Mouse (Mus musculus): ENCODE results near the gene Ccdc124.
A peak's percentile ranks its signal among the peaks of the same experiment; 100 is the strongest.
"Not testable (repeated sequence)": the region's sequence is repeated elsewhere in the genome, so short reads cannot be mapped to it uniquely, and the experiment has no call there.

The Ccdc124 gene

DNA sequence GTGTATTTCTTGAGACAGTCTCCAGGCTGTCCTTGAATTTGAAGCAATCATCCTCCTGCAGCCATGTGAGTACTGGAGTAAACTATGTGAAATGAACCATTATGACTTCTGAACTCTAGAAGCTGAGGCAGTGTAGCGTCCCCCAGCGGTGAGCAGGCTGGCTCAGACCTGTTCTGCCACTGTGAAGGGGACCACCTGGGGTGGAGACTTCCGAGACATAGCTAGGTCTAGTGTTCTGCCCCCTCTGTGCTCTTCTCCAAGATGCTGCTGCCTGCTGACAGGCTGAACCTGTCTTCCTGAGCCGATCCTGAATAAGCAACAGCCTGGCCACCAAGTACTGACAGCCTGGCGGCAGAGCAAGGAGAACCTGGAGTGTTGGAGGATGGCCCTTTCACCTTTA is 28.6 kb downstream of the Ccdc124 start:
- no peak for DNase-seq (ENCODE audit: low spot score)

DNA sequence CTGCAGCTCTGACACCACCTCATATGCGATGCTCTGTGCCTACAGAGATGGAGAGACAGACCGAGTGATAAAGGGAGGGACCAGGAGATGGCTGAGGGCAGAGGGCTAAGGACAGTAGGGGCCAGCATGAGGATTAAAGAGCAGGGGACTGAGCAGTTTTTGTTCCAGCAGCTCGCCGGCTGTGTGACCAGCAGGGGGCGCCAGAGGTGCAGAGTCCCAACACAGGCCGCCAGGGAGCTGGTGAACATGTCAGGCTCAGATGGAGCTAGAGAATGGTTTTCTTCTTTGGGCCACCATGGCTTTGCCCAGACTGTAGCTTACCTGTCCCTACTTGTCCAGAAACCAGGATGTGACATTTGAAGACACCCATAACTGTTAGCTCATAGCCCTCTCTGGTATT is 29.2 kb downstream of the Ccdc124 start:
- DNase-seq (ENCODE audit: low spot score) = peak; percentile 90

- DNase-seq (ENCODE audit: low spot score) = no peak
These were observed 29.8 kb downstream of the Ccdc124 start for GRCm38 (mm10) chr8:70843941-70844340.

DNA sequence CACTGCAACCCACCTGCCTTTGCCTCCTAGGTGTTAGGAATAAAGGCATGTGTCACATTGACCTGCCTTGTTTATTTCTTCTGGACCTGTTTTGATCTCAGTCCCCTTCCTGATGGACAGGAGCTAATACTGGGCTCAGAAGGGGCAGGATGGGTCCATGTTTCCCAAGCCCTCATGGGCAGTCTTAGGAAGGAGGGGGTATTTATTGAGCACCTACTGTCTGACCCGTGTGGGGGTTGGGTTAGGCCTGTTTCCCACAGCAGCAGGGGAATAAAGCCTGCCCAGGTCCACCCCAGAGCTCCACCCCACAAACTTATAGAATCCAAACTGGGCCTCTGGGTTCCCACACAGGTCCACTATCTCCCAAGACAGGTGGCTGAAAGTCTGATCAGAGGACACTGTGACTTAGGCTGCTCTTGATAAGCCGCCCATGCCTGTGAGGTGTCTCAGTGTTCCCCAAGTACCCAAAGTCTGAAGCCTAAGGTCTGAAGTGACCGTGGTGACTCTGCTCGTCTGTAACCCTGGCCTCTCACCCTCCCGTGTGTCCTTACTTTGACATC is 30.4 kb downstream of the Ccdc124 start:
- DNase-seq (ENCODE audit: low spot score) = no peak

GRCm38 (mm10) chr8:70842484-70842883 is 31.3 kb downstream of the Ccdc124 start:
- no peak for DNase-seq (ENCODE audit: low spot score)

GRCm38 (mm10) chr8:70841147-70842072 is 32.3 kb downstream of the Ccdc124 start:
- peak; percentile 90 for DNase-seq (ENCODE audit: low spot score)

- no peak for DNase-seq (ENCODE audit: low spot score)
These were observed 33.1 kb downstream of the Ccdc124 start for GRCm38 (mm10) chr8:70840590-70840989.

GRCm38 (mm10) chr8:70839408-70840351 is 34.1 kb downstream of the Ccdc124 start, which contains the start of gene Arrdc2:
TSS of gene Arrdc2 (minus strand) at chr8:70839720.
- peak; percentile 97 for DNase-seq (ENCODE audit: low spot score)

GRCm38 (mm10) chr8:70838654-70839407 is 34.9 kb downstream of the Ccdc124 start:
- DNase-seq (ENCODE audit: low spot score) = no peak

GRCm38 (mm10) chr8:70836666-70837065 is 37.1 kb downstream of the Ccdc124 start:
- no peak for DNase-seq (ENCODE audit: low spot score)

GRCm38 (mm10) chr8:70834071-70834470 is 39.7 kb downstream of the Ccdc124 start:
- no peak for DNase-seq (ENCODE audit: low spot score)

DNA sequence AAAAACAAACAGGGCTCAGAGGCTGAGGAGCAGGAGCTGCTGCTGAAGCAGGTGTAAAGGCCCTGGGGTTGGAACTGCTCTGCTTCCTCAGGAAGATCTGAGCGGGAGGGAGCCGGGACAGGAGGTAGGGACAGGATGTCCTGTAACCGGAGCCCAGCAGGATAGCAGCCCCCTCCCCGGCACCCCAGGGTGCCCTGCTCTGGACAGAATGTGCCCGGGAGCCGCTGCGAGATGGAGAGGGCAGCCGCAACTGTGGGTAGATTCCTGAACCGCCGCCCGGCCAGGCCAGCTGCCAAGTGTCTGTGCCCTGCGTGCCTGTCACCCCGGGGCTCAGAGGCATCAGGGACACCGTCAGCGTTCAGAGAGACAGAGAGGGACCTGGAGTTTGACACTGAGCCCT is 40.2 kb downstream of the Ccdc124 start:
- DNase-seq (ENCODE audit: low spot score) = peak; percentile 50

DNA sequence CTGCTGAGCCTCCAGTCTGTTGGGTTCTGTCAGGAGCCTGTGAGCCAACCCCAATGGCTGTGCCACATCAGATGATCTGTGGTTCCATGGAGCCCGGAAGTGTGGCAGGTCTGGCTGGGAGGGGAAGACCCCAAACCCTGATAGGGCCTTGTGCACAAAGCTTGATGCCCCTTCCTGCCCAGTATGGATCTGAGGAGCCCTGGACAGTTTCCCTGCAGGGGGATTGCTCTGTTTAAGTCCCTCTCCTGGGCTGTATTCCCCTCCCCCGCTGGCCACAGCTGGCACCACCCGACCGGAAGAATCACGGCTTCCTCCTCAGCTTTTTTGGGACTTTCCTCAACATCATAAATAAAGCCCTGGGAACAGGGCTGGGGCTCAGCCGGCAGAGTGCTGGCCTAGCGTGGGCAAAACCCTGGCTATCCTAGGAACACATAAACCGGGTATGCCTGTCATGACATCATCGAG is 40.7 kb downstream of the Ccdc124 start:
- no peak for DNase-seq (ENCODE audit: low spot score)

DNA sequence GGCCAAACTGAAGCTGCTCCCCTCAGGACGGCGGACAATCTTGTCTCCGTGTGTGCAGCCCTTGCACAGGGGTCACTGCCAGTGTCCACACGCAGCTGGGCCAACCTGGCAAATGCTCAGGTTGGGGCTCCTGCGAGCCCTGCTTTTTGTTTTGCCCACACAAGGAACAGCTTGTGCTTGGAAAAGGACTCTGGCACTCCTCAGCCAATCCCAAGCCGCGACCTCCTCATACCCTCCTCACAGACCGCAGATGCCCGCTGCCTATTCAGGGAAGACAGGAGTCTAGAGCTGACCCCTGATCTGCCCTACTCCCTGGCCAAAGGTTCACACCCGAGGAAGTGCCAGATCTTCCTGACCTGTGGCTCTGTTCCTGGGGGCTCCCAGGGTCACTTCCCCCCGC is 41.4 kb downstream of the Ccdc124 start:
- no peak for DNase-seq (ENCODE audit: low spot score)

- DNase-seq (ENCODE audit: low spot score) = no peak
These were observed 42.2 kb downstream of the Ccdc124 start for GRCm38 (mm10) chr8:70831517-70831916.

GRCm38 (mm10) chr8:70827796-70828195 is 45.9 kb downstream of the Ccdc124 start:
- DNase-seq (ENCODE audit: low spot score) = no peak

GRCm38 (mm10) chr8:70827010-70827409 is 46.7 kb downstream of the Ccdc124 start:
- DNase-seq (ENCODE audit: low spot score) = no peak

GRCm38 (mm10) chr8:70825816-70826215 is 47.9 kb downstream of the Ccdc124 start:
- no peak for DNase-seq (ENCODE audit: low spot score)

DNA sequence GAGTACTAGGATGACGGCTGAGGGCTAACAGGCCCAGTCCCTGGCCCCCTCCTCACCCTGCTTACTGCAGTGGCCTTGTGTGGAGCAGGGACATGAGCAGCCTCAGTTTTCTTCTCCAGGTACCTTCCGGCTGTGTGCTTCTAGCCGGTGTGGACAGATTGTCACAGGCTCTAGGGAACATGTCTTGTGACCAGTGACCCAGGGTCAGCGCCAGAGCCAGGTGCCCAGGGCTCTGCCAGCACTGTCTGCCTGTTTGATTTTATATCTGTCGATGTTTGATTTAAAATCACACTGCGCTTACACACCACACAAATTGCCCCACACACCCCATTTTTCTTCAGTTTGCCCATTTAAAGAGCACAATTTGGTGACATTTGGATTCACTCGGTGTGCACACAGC is 49.9 kb downstream of the Ccdc124 start:
- DNase-seq (ENCODE audit: low spot score) = no peak

DNA sequence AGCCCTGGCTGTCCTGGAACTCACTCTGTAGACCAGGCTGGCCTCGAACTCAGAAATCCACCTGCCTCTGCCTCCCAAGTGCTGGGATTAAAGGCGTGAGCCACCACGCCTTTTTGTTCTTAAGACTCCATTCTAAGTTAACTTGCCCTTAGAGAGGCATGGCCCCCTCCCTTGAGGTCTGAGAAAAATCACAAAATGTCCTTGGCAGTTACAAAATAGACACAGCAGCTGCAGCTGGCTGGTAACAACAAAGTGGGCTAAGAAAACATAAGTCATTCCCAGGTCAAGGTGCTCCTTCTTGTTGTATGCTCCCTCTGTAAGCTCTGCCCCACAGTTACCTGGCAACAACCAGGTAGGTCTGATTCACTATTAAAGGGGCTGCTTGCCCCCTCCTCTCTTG is 51.1 kb downstream of the Ccdc124 start:
- DNase-seq (ENCODE audit: low spot score) = not testable (repeated sequence)

- DNase-seq (ENCODE audit: low spot score) = no peak
These were observed 51.7 kb downstream of the Ccdc124 start for GRCm38 (mm10) chr8:70821992-70822391.
